Mouse (Mus musculus): Measurements from ENCODE around the gene Slc26a1. TPM values are rescaled to one million over a fixed set of nuclear protein-coding genes. Genes with fewer than 3 reads are reported as not detected.

Gene Slc26a1
- total RNA-seq, 1 experiment from 2014 or later: not detected

DNA sequence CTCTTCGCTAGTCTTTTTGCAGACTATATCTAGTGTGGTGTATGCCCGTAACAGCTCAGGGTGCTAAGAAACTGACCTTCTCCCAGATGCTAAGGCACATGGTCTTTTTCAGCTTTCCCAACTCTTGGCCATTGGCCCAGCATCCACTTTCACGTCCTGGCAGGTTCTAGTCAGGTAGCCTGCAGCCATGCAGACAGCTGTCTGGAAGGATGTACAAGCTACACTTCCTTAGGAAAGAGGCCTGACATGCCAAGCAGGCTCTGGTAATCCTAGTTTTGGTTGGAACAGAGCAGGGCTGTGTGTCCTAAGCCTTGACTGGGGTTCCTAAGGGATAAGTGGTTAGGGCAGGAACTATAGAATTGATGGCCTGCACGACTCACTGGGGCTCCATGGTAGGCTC, 12.6 kb downstream of the Slc26a1 start:
- no peak for ATAC-seq (replicated peaks; ENCODE audit: insufficient number of reproducible peaks, low FRiP score, low TSS enrichment, poor library complexity, severe bottlenecking)

DNA sequence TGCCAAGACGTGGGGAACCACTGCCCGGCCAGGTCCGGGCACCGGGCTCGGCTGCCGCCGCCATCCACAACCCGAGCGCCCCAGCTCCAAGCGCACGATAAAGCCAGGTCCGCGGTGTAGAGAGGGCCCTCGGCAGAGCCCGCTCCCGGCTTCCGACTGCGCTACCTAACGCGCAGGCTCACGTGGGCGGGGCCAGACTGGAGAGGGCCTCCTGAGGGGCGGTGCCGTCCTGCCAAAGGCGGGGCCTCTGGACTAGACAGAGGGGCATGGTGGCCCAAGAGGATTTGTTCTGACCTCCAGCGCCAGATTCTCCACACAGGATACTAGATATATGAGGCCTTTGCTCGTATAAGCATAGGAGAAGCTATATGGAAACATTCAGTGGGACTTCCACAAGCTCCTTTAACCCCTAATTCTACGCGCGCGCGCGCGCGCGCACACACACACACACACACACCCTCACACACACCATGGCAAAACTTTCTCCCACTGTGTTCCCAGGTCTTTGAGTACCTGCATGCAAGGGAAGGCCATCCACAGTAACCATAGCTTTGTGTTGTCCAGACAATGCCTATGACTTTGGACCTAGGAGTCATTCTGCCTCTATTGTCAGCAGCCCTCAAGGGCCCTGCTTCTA, 14.6 kb downstream of the Slc26a1 start:
- peak; percentile 92 for ATAC-seq (replicated peaks; ENCODE audit: insufficient number of reproducible peaks, low FRiP score, low TSS enrichment, poor library complexity, severe bottlenecking)

DNA sequence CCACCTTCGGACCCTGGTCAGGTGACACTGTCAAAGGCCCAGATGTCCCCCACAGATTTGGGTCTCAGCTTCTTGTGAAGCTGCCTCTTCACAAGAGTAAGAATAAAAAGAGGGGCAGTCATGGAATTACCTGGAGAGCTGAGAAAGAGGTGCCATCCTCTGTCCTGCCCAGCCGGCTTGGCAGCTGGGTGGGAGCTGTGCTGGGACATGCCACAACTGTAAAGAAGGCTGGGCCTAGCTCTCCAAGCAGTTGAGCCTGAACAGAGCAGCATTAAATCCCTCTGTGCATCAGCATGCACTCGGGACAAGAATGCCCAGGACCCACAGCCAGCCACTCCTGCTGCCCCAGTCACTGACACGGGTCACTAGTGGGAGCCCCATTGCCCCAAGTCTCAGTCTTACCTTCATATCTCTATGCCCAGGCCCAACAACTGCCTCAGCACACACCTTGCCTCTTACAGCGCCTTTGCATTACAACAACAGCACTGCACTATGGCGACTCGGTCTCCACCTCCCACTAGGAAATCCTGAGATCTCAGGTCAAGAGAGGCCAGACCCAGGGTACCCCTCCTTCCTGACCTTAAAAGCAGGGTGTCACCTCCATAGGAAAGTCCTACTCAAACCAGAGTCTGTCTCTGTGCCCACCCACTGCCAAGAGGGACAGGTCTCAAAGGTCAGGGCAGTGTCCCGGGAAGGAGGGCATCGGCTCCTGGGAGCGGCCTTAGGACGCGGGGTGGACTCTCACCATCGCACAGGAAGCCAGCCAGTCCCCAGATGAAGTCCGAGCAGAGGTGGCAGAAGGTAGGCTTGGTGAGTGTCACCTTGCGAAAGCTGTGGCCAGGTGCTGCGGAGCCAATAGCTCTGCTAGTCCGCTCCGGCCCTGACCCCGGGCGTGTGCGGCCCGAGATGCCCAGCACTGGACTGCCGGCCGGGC, 15.4 kb downstream of the Slc26a1 start, which contains the start of gene Idua:
Gene Idua (plus strand): TSS at position 634 of the 934 bp plus-strand sequence.
- ATAC-seq (replicated peaks; ENCODE audit: insufficient number of reproducible peaks, low FRiP score, low TSS enrichment, poor library complexity, severe bottlenecking): 0 out of 2 replicates have a peak, but pooled peaks have one; percentile 2

DNA sequence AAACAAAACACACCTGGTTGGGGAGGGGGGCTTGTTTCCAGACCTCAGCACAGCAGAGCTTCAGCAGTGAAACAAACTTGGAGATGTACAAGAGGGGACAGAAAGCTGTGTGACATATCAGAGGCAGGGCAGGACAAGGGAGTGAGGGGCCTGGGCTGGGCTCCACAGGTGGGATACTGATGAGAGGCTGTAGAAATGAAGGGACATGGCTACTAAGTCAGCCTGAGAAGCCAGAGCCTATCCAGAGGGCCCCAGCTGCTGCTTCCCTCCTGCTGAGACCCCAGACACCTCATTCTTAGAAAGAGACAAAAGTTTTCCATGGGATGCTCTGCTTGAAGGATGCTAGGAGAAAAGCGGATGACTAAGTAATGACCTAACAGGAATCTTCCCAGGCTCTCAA, 16.8 kb downstream of the Slc26a1 start:
- no peak for ATAC-seq (replicated peaks; ENCODE audit: insufficient number of reproducible peaks, low FRiP score, low TSS enrichment, poor library complexity, severe bottlenecking)

DNA sequence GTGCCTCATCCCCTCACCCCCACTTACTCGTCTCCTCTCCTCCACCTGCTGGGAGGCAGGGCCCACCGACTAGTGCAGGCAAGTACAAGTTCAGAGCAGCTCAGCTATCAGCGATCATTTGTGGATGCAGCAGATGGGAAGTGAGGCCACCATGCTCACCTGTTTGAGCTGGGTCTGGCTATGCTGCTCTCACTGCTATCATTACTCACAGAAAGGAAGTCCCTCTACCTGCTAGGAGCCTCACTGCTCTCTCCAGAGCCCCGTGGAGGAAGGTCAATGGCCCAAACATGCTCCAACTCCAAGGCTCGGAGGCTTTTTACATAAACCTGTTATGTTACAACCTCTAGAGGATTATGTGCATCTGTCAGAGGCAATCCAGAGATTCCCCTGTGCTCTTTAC, 18.0 kb downstream of the Slc26a1 start:
- no peak for ATAC-seq (replicated peaks; ENCODE audit: insufficient number of reproducible peaks, low FRiP score, low TSS enrichment, poor library complexity, severe bottlenecking)

DNA sequence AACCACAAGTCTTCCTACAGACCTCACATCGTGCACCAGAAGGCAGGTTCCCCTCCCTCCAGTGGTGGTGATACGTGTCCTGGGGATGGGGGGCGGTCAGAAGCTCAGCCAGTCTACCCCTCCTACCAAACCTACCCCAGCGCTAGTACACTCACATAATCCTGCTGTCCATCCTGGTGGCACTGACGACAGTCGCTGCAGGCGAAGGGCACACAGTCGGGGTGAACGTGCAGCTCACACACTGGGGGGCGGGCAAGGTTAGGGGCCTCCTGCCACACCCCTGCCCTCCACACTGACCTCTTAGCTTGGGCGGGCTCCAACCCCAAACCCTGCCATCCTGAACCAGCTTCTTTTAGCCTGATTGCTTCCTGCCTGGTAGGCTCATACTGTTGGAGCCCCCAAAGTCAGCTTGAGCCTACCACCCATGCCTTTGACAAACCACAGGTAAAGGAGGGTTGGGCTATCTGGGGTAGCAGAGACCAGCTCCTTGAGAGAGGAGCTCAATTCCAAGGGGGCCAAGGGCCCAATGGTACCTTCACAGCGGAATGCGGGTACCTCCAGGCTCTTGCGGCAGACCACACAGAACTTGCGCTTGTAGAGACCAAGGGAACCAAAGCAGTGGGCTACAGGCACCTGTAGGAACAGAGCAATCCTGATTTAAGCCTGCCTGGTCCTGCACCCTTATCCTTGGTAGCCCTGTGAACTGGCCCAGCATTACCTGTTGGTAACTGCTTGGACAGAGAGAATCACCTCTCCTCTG, 19.3 kb downstream of the Slc26a1 start:
- ATAC-seq (replicated peaks; ENCODE audit: insufficient number of reproducible peaks, low FRiP score, low TSS enrichment, poor library complexity, severe bottlenecking): no peak

DNA sequence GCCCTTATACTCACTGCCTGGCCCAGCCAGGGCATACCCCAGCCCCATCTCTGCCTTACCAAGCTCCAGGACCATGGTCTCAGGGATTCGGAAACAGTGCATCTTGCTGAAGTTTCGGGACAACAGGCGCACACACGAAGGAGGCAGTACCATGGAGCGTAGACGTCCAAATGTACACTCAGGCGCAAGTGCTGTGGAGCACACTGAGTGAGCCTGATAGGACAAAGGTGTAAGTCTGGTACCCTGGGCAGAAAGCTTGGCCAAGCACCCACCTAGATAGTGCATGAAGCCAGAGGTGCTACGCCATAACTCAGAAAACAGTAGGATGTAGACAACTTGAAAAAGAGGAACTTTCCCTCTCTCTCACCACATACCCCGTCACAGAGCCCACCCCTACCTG, 20.0 kb downstream of the Slc26a1 start:
- ATAC-seq (replicated peaks; ENCODE audit: insufficient number of reproducible peaks, low FRiP score, low TSS enrichment, poor library complexity, severe bottlenecking): no peak

DNA sequence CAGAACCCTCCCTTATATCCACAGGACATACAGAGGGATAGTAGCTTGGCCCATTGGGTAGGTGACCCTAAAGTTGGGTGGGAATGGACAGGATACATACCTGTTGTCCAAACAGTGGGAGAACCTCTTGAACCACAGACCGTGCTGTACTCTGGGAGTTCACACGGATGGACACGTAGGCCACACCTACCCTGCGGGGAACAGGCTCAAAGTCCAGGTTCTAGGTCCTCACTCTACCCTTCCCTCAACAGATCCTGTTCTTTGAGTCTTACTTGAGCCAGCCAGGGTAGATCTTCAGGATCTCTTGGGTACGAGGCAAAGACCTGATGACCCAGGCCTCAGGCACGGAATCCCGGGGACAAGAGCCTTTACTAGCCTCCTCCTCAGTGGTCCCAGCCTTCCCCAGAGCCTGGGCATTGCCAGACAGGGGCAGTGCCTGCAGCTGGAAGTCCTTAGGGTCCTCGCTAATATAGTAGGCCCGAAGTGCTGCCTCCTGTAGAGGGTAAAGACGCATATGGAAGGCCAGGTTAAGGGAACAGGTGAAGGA, 20.9 kb downstream of the Slc26a1 start:
- no peak for ATAC-seq (replicated peaks; ENCODE audit: insufficient number of reproducible peaks, low FRiP score, low TSS enrichment, poor library complexity, severe bottlenecking)

DNA sequence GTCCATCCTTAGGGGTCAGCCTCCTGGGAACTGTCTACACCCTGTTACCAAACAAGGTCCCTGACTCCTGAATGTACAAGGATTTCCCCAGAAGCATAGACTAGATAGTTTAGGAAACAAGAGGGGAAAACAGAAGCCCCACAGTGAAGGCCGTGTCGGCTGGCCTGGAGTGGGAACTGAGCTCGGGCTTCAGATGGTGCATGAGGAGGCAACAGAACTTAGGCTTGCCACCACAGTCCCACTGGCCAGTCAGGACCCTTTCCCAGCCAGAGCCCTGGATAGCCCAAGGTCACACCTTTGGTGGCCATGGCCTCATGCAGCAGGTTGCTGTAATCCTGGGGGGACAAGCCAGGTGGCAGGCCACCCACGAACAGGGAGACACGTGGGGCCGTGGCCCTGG, 22.0 kb downstream of the Slc26a1 start:
- ATAC-seq (replicated peaks; ENCODE audit: insufficient number of reproducible peaks, low FRiP score, low TSS enrichment, poor library complexity, severe bottlenecking): no peak

DNA sequence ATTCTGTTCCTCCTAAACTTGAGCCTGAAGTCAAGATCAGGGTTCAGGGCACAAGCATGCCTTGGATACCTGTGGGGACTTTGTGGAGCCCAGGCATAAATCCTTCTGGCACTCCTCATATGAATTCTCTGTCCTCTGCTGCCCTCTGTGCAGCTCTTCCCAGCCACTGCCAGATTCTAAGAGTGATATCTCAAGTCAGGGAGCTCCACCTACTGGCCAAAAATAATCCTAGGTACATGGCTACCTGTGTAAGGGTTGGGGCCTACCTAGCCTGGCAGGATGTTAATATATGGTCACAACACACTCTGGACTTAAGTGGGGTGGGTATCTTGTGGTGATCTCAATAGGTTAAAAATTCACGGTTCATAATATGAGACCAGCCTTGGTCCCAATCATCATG, 23.5 kb downstream of the Slc26a1 start:
- peak; percentile 51 for ATAC-seq (replicated peaks; ENCODE audit: insufficient number of reproducible peaks, low FRiP score, low TSS enrichment, poor library complexity, severe bottlenecking)

DNA sequence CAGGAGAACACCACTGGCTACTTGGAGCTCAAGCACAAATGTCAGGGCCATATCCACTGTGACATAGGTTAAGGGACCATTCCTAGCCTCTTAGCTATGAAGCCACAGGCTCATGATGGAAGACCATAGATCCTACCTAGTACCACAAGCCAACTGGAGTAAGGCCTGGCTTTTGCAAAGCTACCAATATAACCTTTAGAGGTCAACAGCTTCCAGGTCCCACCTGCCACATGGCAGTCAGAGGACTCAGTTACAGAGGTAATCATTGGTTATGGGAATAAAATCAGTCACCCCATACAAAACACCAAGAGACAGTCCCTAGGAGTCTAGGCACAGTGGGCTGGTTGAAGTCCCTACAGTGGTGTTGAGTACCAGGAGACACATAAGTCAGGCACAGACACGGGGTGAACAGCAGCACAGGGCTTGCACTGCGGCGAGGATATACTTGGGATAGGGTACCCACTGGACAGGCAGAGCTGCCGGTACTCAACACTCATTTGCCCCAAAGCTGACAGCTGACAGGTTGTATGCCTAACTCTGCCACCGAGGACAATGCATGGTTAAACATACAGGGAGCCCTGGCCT, 24.1 kb downstream of the Slc26a1 start:
- ATAC-seq (replicated peaks; ENCODE audit: insufficient number of reproducible peaks, low FRiP score, low TSS enrichment, poor library complexity, severe bottlenecking): no peak

DNA sequence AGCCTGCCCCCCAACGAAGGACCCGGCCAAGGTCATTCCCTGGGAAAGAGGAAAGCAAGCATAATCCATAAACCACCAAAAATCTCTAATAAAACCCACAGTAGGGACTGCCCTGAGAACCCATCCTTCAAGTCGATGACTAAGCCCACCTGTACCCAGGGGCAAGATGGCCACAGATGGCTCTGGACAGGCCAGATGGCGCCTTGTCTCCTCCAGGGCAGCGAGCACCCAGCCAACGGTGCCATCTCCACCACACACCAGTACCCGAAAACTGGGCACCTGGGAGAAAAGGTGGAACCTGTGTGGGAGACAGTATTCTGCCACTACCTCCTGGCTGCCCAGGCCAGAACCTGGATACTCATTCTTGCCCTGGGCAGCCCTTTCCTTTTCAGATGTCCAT, 25.0 kb downstream of the Slc26a1 start:
- no peak for ATAC-seq (replicated peaks; ENCODE audit: insufficient number of reproducible peaks, low FRiP score, low TSS enrichment, poor library complexity, severe bottlenecking)

DNA sequence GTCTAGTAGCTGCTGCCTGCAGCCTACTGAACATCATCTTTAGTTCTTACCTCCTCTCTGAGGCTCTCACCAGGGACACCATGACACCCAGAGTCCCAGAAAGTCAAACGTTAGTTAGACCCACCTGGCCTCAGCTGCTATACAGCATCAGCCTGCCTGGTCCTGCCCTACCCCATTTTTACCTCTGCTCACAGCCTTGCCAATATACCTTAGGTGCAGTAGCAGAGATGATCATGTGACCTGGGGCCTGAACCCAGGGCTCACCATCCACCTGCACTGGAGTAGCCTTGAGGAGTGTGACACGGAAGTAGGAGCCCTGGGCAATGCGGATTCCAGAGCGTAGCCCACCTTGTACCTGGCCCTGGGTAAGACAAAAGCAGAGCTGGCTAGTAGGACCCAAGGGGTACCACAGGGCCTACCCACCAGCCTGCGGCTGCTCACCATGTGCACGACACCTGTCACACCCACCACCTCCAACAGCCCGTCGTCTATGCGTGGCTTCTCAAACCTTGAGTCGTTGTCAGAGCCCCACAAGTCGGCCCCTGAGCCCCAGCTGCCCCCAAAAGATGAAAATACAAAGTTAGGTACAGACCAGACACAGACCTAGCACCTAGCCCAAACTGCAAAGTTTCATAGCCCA, 26.3 kb downstream of the Slc26a1 start:
- ATAC-seq (replicated peaks; ENCODE audit: insufficient number of reproducible peaks, low FRiP score, low TSS enrichment, poor library complexity, severe bottlenecking): no peak

DNA sequence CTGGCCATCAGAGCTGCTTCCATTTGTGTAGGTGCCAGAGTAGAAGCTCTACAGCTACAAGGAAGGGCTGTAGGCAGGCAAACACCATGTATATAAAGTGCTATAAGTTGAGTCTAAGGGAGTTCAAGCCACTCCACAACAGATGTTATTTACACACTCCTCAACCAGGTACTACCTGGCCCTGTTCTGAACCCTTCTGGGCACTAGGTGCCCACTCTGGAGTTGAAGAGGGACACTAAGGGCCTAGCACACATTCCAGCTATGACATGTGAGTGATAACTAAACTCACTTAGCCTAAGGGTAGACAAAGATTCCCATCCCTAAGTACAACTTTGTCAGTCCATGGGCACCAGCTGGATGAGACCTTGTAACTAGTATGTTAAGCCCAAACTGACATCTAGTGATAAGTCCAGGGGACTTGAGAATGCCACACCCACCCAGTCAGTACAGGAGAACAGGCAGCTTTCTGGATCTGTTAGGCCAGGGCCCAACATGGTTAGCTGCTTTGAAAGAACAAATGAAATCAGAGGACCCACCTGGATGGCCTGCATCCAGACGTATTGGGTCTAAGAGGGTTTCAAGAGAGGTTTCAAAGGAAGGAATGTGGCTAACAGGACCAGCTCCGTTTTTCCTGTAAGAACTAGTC, 27.4 kb downstream of the Slc26a1 start:
- no peak for ATAC-seq (replicated peaks; ENCODE audit: insufficient number of reproducible peaks, low FRiP score, low TSS enrichment, poor library complexity, severe bottlenecking)

DNA sequence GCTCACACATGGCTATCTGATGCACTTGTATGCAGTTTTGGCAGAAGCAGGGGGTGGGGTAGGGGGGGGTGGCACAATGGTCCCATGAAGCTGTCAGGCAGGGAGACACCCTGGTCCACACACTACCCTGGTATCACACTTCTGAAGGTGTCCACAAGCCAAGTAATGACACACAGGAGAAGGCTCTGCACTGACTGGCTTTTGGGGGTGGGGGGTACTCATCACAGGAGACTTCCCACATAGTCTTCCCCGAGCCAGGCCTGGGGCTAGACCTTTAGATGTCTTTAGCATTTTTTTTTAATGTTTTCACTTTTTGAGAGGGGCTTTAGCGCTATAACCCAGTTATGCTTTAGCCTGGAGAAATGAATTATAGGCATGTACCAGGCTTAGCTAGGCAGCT, 28.1 kb downstream of the Slc26a1 start:
- ATAC-seq (replicated peaks; ENCODE audit: insufficient number of reproducible peaks, low FRiP score, low TSS enrichment, poor library complexity, severe bottlenecking): no peak

DNA sequence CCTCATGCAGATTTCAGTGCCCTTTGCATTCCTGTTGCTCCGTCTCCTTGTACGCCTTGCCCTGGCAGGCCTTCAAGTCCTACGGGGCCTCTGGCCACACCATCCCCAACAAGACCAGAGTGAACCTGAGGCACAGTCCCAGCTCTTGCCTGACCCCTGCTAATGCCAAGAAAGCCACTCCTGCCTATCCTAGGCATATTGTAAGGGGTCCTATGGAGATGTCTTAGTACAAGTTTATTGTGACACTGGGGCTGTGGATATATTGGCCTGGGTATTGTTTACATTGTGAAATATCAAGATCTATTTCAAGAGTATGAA, 29.1 kb downstream of the Slc26a1 start:
- no peak for ATAC-seq (replicated peaks; ENCODE audit: insufficient number of reproducible peaks, low FRiP score, low TSS enrichment, poor library complexity, severe bottlenecking)

DNA sequence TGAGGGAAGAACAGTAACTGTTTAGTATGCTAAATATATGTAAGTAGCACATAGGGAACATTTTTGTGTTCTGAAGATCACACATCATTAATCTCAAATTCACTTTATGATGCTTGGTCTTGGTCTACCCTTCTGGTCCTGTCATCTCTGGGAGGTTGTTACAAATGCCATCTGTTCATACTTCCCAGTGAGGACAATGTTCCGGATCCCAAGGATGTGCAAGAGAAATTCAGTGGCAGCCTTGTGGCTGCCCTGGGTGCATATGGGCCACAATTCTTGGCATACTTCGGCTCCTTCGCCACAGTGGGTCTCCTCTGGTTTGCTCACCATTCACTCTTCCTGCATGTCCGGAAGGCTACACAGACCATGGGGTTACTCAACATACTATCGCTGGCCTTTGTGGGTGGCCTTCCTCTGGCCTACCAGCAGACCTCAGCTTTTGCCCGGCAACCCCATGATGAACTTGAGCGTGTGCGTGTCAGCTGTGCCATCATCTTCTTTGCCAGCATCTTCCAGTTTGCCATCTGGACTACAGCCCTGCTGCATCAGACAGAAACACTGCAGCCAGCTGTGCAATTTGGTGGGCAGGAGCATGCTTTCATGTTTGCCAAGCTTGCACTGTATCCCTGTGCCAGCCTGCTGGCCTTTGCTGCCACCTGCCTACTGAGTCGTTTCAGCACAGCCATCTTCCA, 29.6 kb downstream of the Slc26a1 start:
- ATAC-seq (replicated peaks; ENCODE audit: insufficient number of reproducible peaks, low FRiP score, low TSS enrichment, poor library complexity, severe bottlenecking): no peak
